Mouse (Mus musculus) stomach, embryonic 14.5 days (tissue): Measurements from ENCODE around the gene Cstad. TPM values are rescaled to one million over a fixed set of nuclear protein-coding genes. Genes with fewer than 3 reads are reported as not detected.
A peak's percentile ranks its signal among the peaks of the same experiment; 100 is the strongest.

ENCODE experiments used
- ATAC-seq: fragments of 200-750 bp; cut with Nextera tagmentation; 2 replicates; pipeline ENCODE4 v1.8.0; 2017; ENCODE audit warnings: low read depth, moderate TSS enrichment; ENCODE audit not compliant: insufficient number of reproducible peaks, insufficient read depth, low FRiP score
- H3K27ac ChIP-seq: fragments of 300-500 bp; sonication (generic); 2 replicates; pipeline ENCODE4 v1.5.1; 2014; ENCODE audit warnings: mild to moderate bottlenecking, low read length, moderate library complexity, mixed read lengths
- H3K27me3 ChIP-seq: fragments of 300-500 bp; sonication (generic); 2 replicates; pipeline ENCODE4 v1.6.1; 2014; ENCODE audit warnings: low read length, control low read depth, mixed read lengths; ENCODE audit not compliant: control insufficient read depth, insufficient read depth
- H3K36me3 ChIP-seq: fragments of 300-500 bp; sonication (generic); 2 replicates; pipeline ENCODE4 v1.6.1; 2014; ENCODE audit warnings: mild to moderate bottlenecking, control low read depth, low read length, moderate library complexity, mixed read lengths; ENCODE audit not compliant: control insufficient read depth, insufficient read depth
- H3K4me1 ChIP-seq: fragments of 300-500 bp; sonication (generic); 2 replicates; pipeline ENCODE4 v1.6.1; 2014; ENCODE audit warnings: low read length, control low read depth, mixed read lengths; ENCODE audit not compliant: control insufficient read depth, insufficient read depth
- H3K4me2 ChIP-seq: fragments of 300-500 bp; sonication (generic); replicated peaks from 2 replicates; pipeline ENCODE4 v1.6.1; 2014; ENCODE audit warnings: low read depth, low read length, control low read depth
- H3K4me3 ChIP-seq: fragments of 300-500 bp; sonication (generic); 2 replicates; pipeline ENCODE4 v1.5.1; 2014; ENCODE audit warnings: low read depth, low read length, control low read depth
- H3K9ac ChIP-seq: fragments of 300-500 bp; sonication (generic); replicated peaks from 2 replicates; pipeline ENCODE4 v1.6.1; 2014; ENCODE audit warnings: low read depth, mild to moderate bottlenecking, control low read depth, low read length, moderate library complexity, mixed read lengths
- H3K9me3 ChIP-seq: fragments of 300-500 bp; sonication (generic); 2 replicates; pipeline ENCODE4 v1.6.1; 2016; ENCODE audit warnings: low read depth, low read length, control low read depth; ENCODE audit not compliant: control insufficient read depth
- whole genome bisulfite sequencing: fragments of 180-500 bp; shearing (Covaris S2); extraction: QIAGEN DNeasy Blood & Tissue Kit; methylation state at CpG from one replicate; pipeline ENCODE4 v1.1.7; 2014; 5-methylcytosine and 5-hydroxymethylcytosine counted together
- polyA plus RNA-seq: library from polyadenylated mRNA; unstranded; fragments of >200 nt; fragmentation: Nextera tagmentation; extraction: Ambion mirVana; gene quantifications from 2 replicates; pipeline ENCODE4 v1.2.1, GENCODE M21; 2014

Gene Cstad
- 1.2 and 2.1 TPM in 2 replicates for polyA plus RNA-seq

DNA sequence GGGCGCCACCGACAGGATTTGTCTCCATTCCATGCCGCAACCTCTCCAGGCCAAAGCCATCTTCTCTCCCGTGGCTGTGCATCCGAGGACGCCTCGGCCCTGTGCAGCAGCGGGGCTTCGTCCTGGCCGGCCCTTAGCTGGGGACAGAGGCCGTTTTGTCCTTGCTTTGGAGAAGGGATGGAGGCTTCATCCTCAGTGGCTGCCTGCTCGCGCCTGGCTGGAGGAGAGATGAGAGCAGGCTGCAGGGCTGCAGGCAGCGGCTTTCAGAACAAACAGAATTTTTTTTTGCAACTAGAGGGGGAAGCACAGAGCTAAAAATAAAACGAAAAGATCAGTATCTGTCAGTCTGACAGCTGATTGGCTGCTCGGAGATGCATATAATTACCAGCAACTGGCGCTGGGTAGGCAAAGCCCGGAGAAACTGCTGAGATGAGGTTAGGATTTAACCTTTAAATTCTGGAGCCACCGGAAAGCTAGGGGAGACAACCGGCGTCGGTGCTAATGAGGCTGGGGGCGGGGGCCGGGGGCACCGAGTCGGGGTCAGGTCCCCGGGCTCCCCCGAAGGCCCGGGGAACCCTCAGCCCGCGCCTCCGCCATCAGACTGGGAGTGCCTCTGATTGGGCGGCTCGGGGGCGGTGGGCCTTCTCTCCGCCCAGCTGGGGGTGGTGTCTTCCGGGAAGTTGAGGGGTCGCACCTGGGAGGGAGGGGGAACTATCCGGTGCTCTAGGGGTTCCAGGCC is at the start of gene Cstad:
Gene Cstad (plus strand): TSS at position 400 of the 739 bp plus-strand sequence.
- Histone ChIP-seq H3K9me3 (no peaks in the 10 kb centered on the region), H3K27me3 (no peaks in the 10 kb centered on the region), H3K4me2 (peak within 1 kb of the TSS; percentile 53), H3K36me3 (no peaks in the 10 kb centered on the region), H3K9ac (peak within 1 kb of the TSS; percentile 43), H3K4me1 (peaks cover 16% of the 10 kb centered on the region), H3K4me3 (peak within 1 kb of the TSS; percentile 44), H3K27ac (peak within 1 kb of the TSS; percentile 98)
- 2% methylated on average over 34 of the region's 39 CpGs for WGBS
- peak; percentile 61 for ATAC-seq

DNA sequence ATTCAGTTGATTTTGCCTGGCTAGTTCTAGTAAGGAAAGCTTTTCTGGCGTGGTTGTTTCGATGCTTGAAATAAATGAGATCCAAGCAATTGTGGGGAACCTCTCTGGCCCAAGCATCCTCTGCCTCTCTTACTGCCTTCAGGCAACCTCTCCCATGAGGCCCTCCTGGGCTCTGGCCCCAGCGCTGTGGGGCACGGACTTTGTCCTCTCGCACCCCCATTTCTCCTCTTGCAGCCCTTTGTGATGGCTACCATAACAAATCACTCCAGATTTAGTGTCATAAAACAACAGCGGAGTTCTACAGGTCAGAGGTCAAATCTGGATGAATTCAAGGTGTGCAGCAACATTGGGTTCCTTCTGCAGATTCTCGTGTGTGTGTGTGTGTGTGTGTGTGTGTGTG is 49.1 kb upstream of the Cstad start:
- 42% methylated on average over 7 of the region's 7 CpGs for WGBS
- no peak for ATAC-seq
- Histone ChIP-seq H3K36me3 (no peaks in the 10 kb centered on the region), H3K4me3 (0 out of 2 replicates have a peak overlapping the region, but pooled peaks have one; percentile 25), H3K4me2 (peak overlapping the region; percentile 57), H3K9me3 (no peaks in the 10 kb centered on the region), H3K4me1 (peaks cover 7% of the 10 kb centered on the region; the same call in 1 of the 2 replicates), H3K27me3 (no peaks in the 10 kb centered on the region), H3K27ac (no peak overlapping the region), H3K9ac (no peak overlapping the region)

DNA sequence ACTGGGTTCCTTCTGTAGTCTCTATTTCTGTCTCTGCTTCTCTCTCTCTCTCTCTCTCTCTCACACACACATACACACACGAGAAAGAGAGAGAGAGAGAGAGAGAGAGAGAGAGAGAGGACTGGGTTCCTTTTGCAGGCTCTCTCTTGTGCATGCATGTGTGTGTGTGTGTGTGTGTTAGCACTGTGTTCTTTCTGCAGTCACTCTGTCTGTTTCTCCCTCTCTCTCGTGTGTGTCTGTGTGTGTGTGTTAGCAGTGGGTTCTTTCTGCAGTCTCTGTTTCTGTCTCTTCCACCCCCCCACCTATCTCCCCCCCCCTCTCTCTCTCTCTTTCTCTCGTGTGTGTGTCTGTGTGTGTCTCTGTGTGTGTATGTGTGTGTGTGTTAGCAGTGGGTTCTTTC is 48.6 kb upstream of the Cstad start:
- Histone ChIP-seq H3K9ac (no peak overlapping the region), H3K27me3 (no peaks in the 10 kb centered on the region), H3K27ac (no peak overlapping the region), H3K9me3 (no peaks in the 10 kb centered on the region), H3K4me2 (no peak overlapping the region), H3K4me3 (no peak overlapping the region), H3K4me1 (peaks cover 7% of the 10 kb centered on the region; the same call in 1 of the 2 replicates), H3K36me3 (no peaks in the 10 kb centered on the region)
- ATAC-seq: no peak
- WGBS: 28% methylated on average over 2 of the region's 3 CpGs

DNA sequence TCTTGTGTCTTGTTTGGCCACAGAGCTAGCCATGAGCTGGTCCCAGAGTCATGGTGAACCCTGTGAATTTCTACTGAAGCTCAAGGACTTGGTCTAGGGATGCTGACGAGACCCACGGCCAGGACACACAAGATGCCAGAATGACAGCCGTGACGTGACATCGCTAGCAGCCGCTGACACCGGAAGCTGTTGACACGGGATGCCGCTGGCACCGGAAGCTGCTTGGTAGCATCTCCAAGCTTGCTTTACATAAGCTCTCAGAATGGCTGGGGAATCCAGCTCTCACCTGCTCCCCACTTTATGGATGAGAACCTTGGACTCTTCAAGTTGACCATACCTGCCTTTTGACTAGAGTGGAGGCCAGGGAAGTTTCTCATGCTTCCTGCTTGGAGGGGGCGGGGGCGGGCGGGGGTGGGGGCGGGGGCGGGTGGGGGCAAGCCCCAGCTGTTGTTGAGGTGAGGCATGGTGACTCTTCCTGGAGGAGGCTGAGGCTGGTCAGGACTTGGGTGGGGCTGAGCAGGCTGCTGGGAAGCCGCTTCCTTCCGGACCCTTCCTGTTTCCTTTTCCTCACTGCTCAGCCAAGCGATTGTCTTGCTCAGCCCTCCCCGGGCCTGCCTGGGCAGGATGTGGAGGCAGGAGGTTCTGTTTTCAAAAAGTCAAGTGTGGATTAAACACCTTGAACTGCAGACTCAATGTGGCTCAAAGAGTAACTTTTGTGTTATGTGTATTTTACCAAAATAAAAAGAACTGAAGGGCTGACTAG is 47.2 kb upstream of the Cstad start:
- Histone ChIP-seq H3K4me3 (no peak overlapping the region), H3K36me3 (no peaks in the 10 kb centered on the region), H3K27me3 (no peaks in the 10 kb centered on the region), H3K9ac (no peak overlapping the region), H3K27ac (peak overlapping the region; percentile 52; the same call in 1 of the 2 replicates), H3K4me2 (no peak overlapping the region), H3K9me3 (no peaks in the 10 kb centered on the region), H3K4me1 (peaks cover 7% of the 10 kb centered on the region; the same call in 1 of the 2 replicates)
- WGBS: 60% methylated on average over 19 of the region's 19 CpGs
- ATAC-seq: no peak

DNA sequence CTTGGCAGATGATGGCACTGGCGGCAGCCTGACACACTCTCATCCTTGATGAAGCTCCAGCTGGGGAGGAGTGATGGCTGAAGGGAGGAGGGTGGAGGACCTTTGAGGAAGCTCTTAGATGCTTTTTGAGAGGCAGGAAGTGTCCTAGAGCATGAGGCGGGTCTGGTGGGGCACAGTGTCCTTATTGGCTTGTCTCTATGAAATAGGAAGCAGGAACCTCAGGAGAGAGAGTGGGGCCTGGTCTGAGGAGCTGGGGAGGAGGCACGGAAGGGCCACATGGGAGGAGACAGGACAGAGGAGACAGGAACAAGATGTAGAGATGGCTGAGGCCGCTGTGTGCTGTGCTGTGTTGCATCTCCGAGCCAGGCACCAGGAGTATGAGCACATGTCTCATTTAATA is 43.3 kb upstream of the Cstad start:
- Histone ChIP-seq H3K4me1 (no peaks in the 10 kb centered on the region; the same call in 1 of the 2 replicates), H3K36me3 (no peaks in the 10 kb centered on the region), H3K4me3 (no peak overlapping the region), H3K9me3 (no peaks in the 10 kb centered on the region), H3K27me3 (no peaks in the 10 kb centered on the region), H3K4me2 (no peak overlapping the region), H3K9ac (no peak overlapping the region), H3K27ac (no peak overlapping the region)
- WGBS: 80% methylated on average over 5 of the region's 5 CpGs
- ATAC-seq: no peak

DNA sequence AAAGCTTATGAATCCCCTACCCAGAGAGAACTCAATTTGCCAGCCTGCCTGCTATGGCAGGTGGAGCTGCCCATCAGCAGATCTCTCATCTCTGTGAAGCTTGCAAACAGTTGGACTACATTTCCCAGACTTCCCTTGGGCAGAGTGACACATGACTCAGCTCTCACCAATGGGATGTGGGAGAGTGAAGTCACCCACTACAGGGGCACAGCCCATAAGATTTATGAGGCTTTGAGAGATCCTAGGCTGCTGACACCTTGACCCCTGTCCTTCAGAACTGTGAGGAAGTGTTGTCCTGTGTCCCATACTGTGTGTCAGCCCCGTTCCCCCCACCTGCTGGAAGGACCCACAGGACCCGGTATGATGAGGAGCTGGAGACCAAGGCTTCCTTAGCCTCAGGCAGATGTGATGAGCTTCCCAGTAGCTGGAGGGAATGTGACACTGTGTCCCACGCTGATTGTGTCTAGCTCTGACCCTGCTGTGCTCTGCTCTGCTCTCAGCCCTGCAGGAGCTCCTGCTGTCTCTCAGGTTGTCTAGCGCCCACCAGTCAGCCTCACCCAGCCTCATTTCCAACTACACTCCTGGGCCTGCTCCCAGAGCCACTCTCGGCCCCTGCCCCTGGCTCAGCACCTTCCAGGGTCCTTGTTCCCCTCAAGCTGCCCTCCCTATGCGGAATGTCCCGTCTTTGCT is 40.8 kb upstream of the Cstad start:
- 56% methylated on average over 7 of the region's 7 CpGs for WGBS
- H3K27ac ChIP-seq: no peak overlapping the region
- H3K9me3 ChIP-seq: no peaks in the 10 kb centered on the region
- H3K36me3 ChIP-seq: no peaks in the 10 kb centered on the region
- ATAC-seq: peak; percentile 71; the same call in 1 of the 2 replicates
- H3K4me3 ChIP-seq: no peak overlapping the region
- H3K27me3 ChIP-seq: no peaks in the 10 kb centered on the region
- H3K4me1 ChIP-seq: no peaks in the 10 kb centered on the region; the same call in 1 of the 2 replicates
- H3K9ac ChIP-seq: no peak overlapping the region
- no peak overlapping the region for H3K4me2 ChIP-seq

DNA sequence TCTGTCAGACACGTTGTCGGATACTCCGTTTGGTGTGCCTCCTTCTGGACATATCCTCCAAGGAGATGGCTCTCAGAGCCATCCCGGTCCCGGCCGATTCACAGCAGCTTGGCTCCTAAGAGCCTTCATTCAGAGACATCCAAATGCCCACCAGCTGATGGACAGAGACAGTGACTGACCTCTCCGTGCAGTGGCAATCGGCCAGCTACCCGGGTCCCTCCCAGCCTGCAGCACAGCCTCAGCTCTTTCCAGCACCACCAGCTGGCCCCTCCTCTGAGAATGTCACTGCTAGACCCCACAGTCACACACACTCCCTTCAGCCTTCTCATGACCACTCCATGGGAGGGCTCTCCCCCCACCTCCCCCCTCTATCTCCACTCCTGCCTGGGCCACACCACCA is 39.6 kb upstream of the Cstad start:
- no peak overlapping the region for H3K27ac ChIP-seq
- WGBS: 60% methylated on average over 9 of the region's 9 CpGs
- ATAC-seq: no peak
- H3K9ac ChIP-seq: no peak overlapping the region
- no peaks in the 10 kb centered on the region for H3K9me3 ChIP-seq
- H3K4me1 ChIP-seq: no peaks in the 10 kb centered on the region; the same call in 1 of the 2 replicates
- no peak overlapping the region for H3K4me2 ChIP-seq
- no peak overlapping the region for H3K4me3 ChIP-seq
- H3K27me3 ChIP-seq: no peaks in the 10 kb centered on the region
- no peaks in the 10 kb centered on the region for H3K36me3 ChIP-seq

DNA sequence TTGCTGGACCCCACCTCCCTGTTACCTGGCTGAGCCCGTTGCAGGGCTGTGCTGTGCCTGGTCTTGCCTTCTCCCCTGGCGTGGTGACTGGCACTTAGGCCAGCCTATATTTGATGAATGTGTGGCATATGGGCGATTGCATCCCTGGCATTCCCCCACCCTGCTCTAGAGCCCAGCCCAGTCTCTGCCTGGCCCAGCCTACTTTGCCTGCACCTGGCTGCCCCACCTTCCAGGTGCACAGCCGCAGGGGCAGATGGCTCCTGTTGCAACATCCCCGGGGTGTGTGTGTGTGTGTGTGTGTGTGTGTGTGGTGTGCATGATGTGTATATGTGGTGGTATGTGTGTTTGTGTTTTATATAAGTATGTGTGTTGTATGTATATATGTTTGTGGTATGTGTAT is 38.3 kb upstream of the Cstad start:
- no peak for ATAC-seq
- Histone ChIP-seq H3K27ac (no peak overlapping the region), H3K4me3 (no peak overlapping the region)

More for the DNA sequence above, 38.3 kb upstream of the Cstad start:
- Histone ChIP-seq H3K9me3 (no peaks in the 10 kb centered on the region), H3K9ac (no peak overlapping the region), H3K36me3 (no peaks in the 10 kb centered on the region), H3K4me2 (no peak overlapping the region), H3K27me3 (no peaks in the 10 kb centered on the region), H3K4me1 (no peaks in the 10 kb centered on the region; the same call in 1 of the 2 replicates)
- WGBS: 63% methylated on average over 5 of the region's 5 CpGs
